Mouse (Mus musculus) lung, embryonic 14.5 days (tissue): ENCODE results near the gene Tab1. TPM values are rescaled to one million over a fixed set of nuclear protein-coding genes. Genes with fewer than 3 reads are reported as not detected.

Experiments
- ATAC-seq: fragments of 200-750 bp; cut with Nextera tagmentation; 2 replicates; pipeline ENCODE4 v1.8.0; 2017; ENCODE audit warnings: mild to moderate bottlenecking, moderate TSS enrichment, moderate library complexity; ENCODE audit not compliant: insufficient read depth
- DNase-seq: peaks from one replicate; pipeline ENCODE4 v3.0.0-alpha.2; 2015
- H3K27ac ChIP-seq: fragments of 300-500 bp; sonication (generic); 2 replicates; pipeline ENCODE4 v1.5.1; 2014; ENCODE audit warnings: low read depth, mild to moderate bottlenecking, moderate library complexity
- H3K27me3 ChIP-seq: fragments of 300-500 bp; sonication (generic); 2 replicates; pipeline ENCODE4 v1.6.1; 2014; ENCODE audit warnings: low read length, control low read depth; ENCODE audit not compliant: insufficient read depth
- H3K36me3 ChIP-seq: fragments of 300-500 bp; sonication (generic); 2 replicates; pipeline ENCODE4 v1.6.1; 2014; ENCODE audit warnings: control low read depth; ENCODE audit not compliant: insufficient read depth
- H3K4me1 ChIP-seq: fragments of 300-500 bp; sonication (generic); 2 replicates; pipeline ENCODE4 v1.6.1; 2014; ENCODE audit warnings: antibody characterized with exemption, control low read depth; ENCODE audit not compliant: insufficient read depth
- H3K4me2 ChIP-seq: fragments of 300-500 bp; sonication (generic); 2 replicates; pipeline ENCODE4 v1.6.1; 2014; ENCODE audit warnings: mild to moderate bottlenecking
- H3K4me3 ChIP-seq: fragments of 300-500 bp; sonication (generic); 2 replicates; pipeline ENCODE4 v1.5.1; 2014; ENCODE audit warnings: low read depth, low read length
- H3K9ac ChIP-seq: fragments of 300-500 bp; sonication (generic); 2 replicates; pipeline ENCODE4 v1.6.1; 2014
- H3K9me3 ChIP-seq: fragments of 300-500 bp; sonication (generic); 2 replicates; pipeline ENCODE4 v1.6.1; 2016; ENCODE audit warnings: low read depth, low read length, control low read depth
- CTCF ChIP-seq: IDR thresholded peaks from 2 replicates; pipeline ENCODE4 v1.5.1; 2016; ENCODE audit warnings: antibody characterized with exemption, low read depth
- WGBS: fragments of 180-500 bp; shearing (Covaris S2); extraction: QIAGEN DNeasy Blood & Tissue Kit; methylation state at CpG from one replicate; pipeline ENCODE4 v1.1.7; 2014; 5-methylcytosine and 5-hydroxymethylcytosine counted together
- polyA plus RNA-seq: library from polyadenylated mRNA; unstranded; fragments of >200 nt; fragmentation: Nextera tagmentation; extraction: Ambion mirVana; gene quantifications from 2 replicates; pipeline ENCODE4 v1.2.1, GENCODE M21; 2014

Tab1 gene
- polyA plus RNA-seq, 1 experiment from 2014 or later, result 34.2 TPM

DNA sequence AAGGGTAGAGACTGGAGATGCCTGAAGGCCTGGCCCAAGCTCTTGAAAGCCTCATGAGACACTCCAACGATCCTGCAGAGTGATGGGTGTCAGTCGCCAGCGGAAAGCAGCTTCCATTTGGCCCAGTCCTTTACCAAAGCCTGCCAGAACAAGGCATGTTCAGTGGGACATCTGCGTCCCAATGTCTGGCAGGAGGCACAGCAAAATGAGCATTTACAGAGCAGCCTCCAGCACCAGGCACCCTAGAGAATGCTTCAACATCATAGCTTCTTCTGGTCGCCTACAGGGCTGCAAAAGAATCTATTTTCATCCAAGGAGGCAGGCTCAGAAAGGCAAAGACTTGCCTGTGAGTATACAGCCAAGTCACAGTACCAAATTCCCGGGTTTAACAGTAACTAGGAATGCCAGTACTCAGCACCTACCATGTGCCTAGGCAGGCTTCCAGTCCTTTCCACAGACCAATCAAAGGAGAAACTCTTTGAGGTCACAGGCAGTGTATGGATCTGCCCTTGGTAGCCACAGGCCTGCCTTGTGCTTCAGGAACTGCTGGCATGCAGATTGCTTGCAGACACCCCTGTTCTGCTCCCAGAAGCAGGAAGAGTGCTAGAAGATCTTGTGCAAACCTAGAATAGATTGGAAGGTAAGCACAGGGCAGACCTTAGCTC, 69.3 kb downstream of the Tab1 start:
- ATAC-seq (no peak), DNase-seq (no peak)
- H3K27me3 ChIP-seq, result no peaks in the 10 kb centered on the region
- H3K36me3 ChIP-seq, result no peaks in the 10 kb centered on the region
- no peaks in the 10 kb centered on the region for H3K4me1 ChIP-seq
- no peak for TF ChIP-seq CTCF
- H3K4me3 ChIP-seq, result no peak overlapping the region
- WGBS, result 79% methylated on average over 6 of the region's 6 CpGs
- no peak overlapping the region for H3K9ac ChIP-seq
- peaks cover 3% of the 10 kb centered on the region; the same call in 1 of the 2 replicates for H3K9me3 ChIP-seq
- no peak overlapping the region for H3K4me2 ChIP-seq
- no peak overlapping the region for H3K27ac ChIP-seq

DNA sequence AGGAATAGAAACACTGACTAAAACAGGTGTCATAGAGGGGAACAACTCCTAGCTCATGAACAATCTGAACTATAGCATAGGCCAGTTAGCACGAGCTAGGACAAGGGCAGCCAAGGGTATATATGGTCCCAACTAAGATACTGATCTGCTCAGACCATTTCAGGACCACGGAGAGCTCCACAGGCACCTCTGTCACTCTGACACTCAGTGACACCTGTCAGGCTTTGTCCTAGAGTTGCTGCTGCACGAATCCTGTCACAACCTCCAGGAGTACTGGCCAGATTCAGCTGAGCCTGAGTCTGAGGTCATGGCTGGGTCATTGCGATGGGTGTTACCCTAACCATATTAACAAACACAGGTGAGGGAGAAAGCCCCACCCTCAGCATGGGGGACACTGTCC, 70.5 kb downstream of the Tab1 start:
- no peak for TF ChIP-seq CTCF

DNA sequence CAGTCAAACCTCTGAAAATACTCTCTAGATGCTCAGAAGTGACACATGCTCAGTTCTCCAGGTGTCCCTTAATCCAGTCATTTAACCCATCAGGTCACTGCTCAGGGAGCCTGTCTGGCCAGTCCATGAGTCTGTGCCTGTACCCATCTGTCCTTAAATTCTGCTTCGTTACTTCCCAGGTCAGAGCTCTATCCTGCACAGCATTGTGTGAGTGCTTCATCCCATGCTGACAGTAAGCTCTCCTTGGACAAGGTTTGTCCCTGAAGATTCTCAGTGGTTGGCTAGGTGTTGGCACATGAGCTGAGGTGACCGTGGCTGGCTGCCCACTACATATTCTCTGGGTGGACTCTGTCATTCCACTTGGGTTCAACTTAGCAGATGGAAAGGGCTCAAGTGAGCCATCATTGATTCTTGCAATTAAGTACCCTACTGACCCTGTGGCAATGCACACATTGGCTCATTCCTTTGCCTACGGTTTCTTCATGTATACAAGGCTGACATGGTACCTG, 73.2 kb downstream of the Tab1 start:
- no peaks in the 10 kb centered on the region for H3K9me3 ChIP-seq
- H3K4me1 ChIP-seq, result no peaks in the 10 kb centered on the region
- no peak overlapping the region for H3K4me2 ChIP-seq
- no peak for TF ChIP-seq CTCF
- 0 out of 2 replicates have a peak, but pooled peaks cover 2% of the 10 kb centered on the region for H3K36me3 ChIP-seq
- no peak for DNase-seq
- no peak overlapping the region for H3K9ac ChIP-seq
- ATAC-seq, result no peak
- no peak overlapping the region for H3K27ac ChIP-seq
- no peak overlapping the region for H3K4me3 ChIP-seq
- 78% methylated on average over 3 of the region's 3 CpGs for WGBS
- no peaks in the 10 kb centered on the region for H3K27me3 ChIP-seq

More for the DNA sequence above, 70.5 kb downstream of the Tab1 start:
- ATAC-seq (no peak), DNase-seq (peak; percentile 76)
- no peaks in the 10 kb centered on the region for H3K4me1 ChIP-seq
- H3K27me3 ChIP-seq, result no peaks in the 10 kb centered on the region
- no peaks in the 10 kb centered on the region for H3K36me3 ChIP-seq
- WGBS, result 27% methylated on average over 4 of the region's 4 CpGs
- H3K9me3 ChIP-seq, result no peaks in the 10 kb centered on the region
- H3K9ac ChIP-seq, result no peak overlapping the region
- H3K27ac ChIP-seq, result no peak overlapping the region
- H3K4me2 ChIP-seq, result no peak overlapping the region
- H3K4me3 ChIP-seq, result no peak overlapping the region

DNA sequence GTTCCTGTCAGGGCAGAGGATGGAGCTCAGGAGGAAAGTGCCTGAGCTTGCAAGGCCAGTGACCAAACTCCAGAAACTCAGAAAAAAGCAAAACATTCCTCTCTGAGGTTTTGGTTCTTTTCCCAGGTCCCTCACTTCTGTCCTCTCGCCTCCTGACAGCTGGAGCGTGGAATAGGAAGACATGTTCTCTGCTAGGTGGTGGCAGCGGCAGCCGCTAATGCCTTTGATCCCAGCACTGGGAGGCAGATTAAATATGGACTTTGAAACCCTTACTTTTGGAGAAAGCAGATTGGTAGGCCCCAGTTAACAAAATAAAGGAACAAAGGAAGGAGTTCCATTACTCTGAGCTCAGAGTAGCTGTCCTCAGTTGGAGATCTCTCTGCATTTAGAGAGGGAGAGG, 75.5 kb downstream of the Tab1 start:
- no peaks in the 10 kb centered on the region for H3K9me3 ChIP-seq
- no peak overlapping the region for H3K4me2 ChIP-seq
- peaks cover 11% of the 10 kb centered on the region; the same call in 1 of the 2 replicates for H3K36me3 ChIP-seq
- no peak overlapping the region for H3K27ac ChIP-seq
- no peak for DNase-seq
- no peak for ATAC-seq
- WGBS, result 23% methylated on average over 4 of the region's 4 CpGs
- H3K4me3 ChIP-seq, result no peak overlapping the region
- H3K27me3 ChIP-seq, result no peaks in the 10 kb centered on the region
- H3K9ac ChIP-seq, result no peak overlapping the region
- TF ChIP-seq CTCF, result no peak
- no peaks in the 10 kb centered on the region for H3K4me1 ChIP-seq

Other genes starting within 250 kb of the Tab1 start
- gene Apobec3, start 241.5 kb upstream of the Tab1 start, polyA plus RNA-seq, result 19.8 and 23.2 TPM in 2 replicates
- 2.3 TPM in 2 replicates for gene Cbx7, start 162.0 kb upstream of the Tab1 start, polyA plus RNA-seq
- 11.6 and 13.0 TPM in 2 replicates for gene Pdgfb, start 118.2 kb upstream of the Tab1 start, polyA plus RNA-seq
- 14.7 and 14.9 TPM in 2 replicates for gene Syngr1, start 41.8 kb upstream of the Tab1 start, polyA plus RNA-seq
- 1,315 and 1,365 TPM in 2 replicates for gene Rpl3, start 41.3 kb upstream of the Tab1 start, polyA plus RNA-seq
- 6.1 and 7.7 TPM in 2 replicates for gene Mgat3, start 40.6 kb downstream of the Tab1 start, polyA plus RNA-seq
- gene Mief1, start 100.9 kb downstream of the Tab1 start, polyA plus RNA-seq, result 31.7 and 32.9 TPM in 2 replicates
- not detected in 2 replicates for gene AC140267.1, start 102.7 kb downstream of the Tab1 start, polyA plus RNA-seq
- 115 and 136 TPM in 2 replicates for gene Atf4, start 122.1 kb downstream of the Tab1 start, polyA plus RNA-seq
- 56.4 and 61.0 TPM in 2 replicates for gene Rps19bp1, start 131.2 kb downstream of the Tab1 start, polyA plus RNA-seq
- gene Cacna1i, start 154.1 kb downstream of the Tab1 start, polyA plus RNA-seq, result not detected in 2 replicates